Mouse (Mus musculus): ENCODE measurements around the gene Rnf186.

Gene Rnf186

GRCm38 (mm10) chr4:139011201-139011702, 44.3 kb downstream of the Rnf186 start:
- no peak for DNase-seq (ENCODE audit: extremely low spot score, low spot score)

GRCm38 (mm10) chr4:139013281-139013680, 46.4 kb downstream of the Rnf186 start:
- DNase-seq (ENCODE audit: extremely low spot score, low spot score), result no peak

- DNase-seq (ENCODE audit: extremely low spot score, low spot score), result no peak
Measured at GRCm38 (mm10) chr4:139014793-139015192, 47.9 kb downstream of the Rnf186 start.

Data from neural tube, embryonic 10.5 days (tissue).